Mouse (Mus musculus): Measurements from ENCODE around the gene Elob. TPM values are rescaled to one million over a fixed set of nuclear protein-coding genes. Genes with fewer than 3 reads are reported as not detected.
A peak's percentile ranks its signal among the peaks of the same experiment; 100 is the strongest.

The Elob gene
- polyA plus RNA-seq, 1 experiment: 498 TPM

DNA sequence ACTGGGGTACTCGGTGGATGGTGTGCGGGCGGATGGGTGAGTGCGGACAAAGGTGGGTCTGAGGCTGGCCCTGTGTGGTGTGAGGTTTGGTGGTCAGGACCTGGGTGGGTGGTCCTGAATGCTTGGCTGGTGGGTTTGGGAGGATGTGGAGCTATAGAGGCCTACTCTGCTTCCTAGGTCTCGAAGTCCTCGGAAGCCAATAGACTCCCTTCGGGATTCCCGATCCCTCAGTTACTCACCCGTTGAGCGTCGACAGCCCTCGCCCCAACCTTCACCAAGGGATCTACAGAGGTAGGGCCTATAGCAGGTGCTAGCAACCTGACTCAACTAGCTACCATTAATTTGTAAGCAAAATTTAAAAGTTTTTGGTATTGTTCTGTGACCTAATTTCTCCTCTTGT, 5.3 kb downstream of the Elob start:
- DNase-seq (ENCODE audit: low spot score): no peak

DNA sequence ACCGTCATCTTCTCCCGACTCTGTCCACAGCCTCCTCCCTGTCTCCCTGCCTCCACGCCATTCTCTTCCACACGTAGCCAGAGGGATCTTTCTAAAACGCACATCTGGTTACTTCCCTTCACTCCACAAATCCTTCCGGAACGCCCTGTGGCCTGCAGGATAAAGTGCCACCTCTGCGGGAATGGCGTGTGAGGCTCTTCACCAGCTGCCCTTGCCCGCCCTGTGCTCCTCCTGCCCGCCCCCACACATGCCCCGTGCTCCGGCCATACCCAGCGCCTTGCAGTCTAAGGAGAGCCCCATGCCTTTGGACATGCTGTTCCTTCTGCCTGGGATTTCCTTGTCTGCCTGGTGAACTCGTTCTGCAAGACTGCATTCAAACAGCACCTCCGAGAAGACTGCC, 5.9 kb downstream of the Elob start:
- DNase-seq (ENCODE audit: low spot score): no peak

DNA sequence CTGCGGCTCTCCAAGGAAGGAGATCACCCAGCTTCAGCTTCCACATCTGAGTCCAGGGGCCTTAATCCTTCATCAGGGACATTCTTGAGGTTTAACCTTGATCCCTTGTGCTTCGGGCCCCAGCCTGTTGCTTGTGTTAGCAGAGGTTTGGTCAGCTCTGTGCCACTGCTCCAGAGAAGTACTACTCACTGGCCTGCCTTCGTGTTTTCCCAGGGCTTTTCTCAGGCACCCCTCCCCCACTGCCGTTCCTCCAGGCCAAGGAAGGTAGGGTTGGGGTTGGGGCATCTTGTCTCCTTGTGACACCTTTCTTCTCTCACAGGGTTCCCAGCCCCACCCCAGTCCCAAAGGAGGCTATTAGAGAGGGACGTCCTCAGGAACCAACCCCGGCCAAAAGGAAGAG, 6.8 kb downstream of the Elob start:
- DNase-seq (ENCODE audit: low spot score): no peak

DNA sequence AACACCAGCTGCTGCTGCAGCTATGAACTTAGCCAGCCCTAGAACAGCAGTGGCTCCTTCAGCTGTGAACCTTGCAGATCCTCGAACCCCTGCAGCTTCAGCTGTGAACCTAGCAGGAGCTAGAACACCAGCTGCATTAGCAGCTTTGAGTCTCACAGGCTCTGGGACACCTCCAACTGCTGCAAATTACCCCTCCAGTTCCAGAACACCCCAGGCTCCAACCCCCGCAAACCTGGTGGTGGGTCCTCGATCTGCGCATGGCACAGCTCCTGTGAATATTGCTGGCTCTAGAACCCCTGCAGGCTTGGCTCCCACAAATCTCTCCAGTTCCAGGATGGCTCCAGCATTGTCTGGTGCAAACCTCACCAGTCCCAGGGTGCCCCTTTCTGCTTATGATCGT, 8.2 kb downstream of the Elob start:
- DNase-seq (ENCODE audit: low spot score): no peak

DNA sequence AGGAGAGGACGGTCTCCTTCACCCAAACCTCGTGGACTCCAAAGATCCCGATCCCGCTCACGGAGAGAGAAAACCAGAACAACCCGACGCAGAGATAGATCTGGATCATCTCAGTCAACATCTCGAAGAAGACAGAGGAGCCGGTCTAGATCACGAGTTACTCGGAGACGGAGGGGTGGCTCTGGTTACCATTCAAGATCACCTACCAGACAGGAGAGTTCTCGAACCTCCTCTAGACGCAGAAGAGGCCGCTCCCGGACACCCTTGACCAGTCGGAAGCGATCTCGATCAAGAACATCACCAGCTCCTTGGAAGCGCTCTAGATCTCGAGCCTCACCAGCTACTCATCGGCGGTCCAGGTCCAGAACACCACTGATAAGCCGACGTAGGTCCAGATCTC, 9.7 kb downstream of the Elob start:
- DNase-seq (ENCODE audit: low spot score): no peak

DNA sequence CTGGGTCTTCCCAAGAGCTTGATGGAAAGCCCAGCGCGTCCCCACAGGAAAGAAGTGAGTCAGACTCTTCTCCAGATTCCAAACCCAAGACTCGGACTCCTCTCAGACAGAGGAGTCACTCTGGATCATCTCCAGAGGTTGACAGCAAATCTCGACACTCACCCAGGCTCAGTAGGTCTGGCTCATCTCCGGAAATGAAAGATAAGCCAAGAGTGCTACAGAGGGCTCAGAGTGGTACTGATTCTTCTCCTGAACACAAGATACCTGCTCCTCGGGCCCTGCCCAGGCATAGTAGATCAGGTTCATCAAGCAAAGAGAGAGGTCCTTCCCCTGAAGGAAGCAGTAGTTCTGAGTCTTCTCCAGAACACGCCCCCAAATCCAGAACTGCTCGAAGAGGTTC, 10.4 kb downstream of the Elob start:
- no peak for DNase-seq (ENCODE audit: low spot score)

DNA sequence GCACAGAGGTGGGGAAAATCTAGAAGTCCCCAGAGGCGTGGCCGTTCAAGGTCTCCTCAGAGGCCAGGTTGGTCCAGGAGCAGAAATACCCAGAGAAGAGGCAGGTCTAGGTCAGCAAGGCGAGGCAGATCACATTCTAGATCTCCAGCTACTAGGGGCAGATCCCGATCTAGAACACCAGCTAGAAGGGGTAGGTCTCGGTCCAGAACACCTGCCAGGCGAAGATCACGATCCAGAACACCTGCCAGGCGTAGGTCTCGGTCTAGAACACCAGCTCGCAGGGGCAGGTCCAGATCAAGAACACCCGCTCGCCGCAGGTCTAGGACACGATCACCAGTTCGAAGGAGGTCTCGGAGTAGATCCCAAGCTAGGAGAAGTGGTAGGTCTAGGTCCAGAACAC, 13.3 kb downstream of the Elob start:
- no peak for DNase-seq (ENCODE audit: low spot score)

DNA sequence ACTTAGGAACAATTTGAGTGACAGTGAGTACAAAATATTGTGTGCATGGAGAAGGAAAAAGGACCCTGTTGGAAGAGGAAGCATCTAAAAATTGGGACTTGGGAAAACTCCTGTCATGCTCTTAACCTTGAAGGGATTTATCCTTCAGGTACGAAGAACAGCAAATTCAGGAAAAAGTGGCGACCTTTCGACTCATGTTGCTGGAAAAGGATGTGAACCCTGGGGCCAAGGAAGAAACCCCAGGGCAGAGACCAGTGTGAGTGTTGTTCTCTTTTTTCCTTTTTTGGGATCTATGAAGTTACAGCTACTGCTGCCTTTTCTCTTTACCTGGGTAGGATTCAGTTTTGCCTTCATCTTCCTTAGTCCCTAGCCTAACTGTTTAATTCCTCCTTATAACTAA, 21.0 kb downstream of the Elob start:
- DNase-seq (ENCODE audit: low spot score): no peak

DNA sequence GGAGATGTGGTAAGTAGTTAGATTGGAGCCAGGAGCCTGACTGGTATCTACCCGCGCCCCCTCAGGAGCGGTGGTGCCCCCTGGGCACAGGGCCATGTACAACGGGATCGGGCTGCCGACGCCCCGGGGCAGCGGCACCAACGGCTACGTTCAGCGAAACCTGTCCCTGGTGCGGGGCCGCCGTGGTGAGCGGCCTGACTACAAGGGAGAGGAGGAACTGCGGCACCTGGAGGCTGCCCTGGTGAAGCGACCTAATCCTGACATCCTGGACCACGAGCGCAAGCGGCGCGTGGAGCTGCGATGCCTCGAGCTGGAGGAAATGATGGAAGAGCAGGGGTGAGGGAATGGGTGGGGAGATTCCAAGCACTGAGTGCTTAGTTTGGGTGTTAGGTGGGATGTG, 22.1 kb downstream of the Elob start:
- peak; percentile 44 for DNase-seq (ENCODE audit: low spot score)

DNA sequence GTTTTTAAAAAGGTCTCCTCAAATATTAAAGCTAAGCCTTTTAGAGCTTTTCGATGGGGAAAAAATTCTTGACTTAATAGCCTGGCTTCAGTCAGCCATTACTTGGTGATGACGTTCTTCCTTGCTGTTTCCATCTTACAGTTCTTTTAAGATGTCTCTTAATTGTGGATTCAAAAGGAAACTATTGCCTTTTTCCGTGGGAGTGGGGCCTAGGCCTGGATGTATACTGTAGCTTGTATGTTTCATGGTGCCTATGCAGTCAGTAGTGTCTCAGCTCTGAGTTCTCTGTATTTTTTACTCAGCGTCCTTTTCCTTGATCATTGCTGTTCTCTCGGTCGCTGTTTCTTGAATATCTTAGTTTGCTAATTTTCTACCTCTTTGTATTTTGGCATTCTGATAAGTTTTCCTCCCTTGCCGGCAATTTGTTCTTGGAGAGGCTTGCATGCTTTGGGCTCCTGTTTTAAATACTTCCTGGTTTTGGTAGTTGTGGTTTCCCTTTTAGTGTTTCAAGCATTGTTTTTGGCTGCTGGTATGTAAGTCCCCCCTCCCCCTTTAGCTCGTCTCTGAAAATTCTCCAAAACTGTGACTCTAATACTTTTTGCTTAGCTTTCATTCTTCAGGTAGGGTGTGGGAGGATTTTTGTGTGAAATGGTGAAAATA, 24.4 kb downstream of the Elob start:
- DNase-seq (ENCODE audit: low spot score): no peak

DNA sequence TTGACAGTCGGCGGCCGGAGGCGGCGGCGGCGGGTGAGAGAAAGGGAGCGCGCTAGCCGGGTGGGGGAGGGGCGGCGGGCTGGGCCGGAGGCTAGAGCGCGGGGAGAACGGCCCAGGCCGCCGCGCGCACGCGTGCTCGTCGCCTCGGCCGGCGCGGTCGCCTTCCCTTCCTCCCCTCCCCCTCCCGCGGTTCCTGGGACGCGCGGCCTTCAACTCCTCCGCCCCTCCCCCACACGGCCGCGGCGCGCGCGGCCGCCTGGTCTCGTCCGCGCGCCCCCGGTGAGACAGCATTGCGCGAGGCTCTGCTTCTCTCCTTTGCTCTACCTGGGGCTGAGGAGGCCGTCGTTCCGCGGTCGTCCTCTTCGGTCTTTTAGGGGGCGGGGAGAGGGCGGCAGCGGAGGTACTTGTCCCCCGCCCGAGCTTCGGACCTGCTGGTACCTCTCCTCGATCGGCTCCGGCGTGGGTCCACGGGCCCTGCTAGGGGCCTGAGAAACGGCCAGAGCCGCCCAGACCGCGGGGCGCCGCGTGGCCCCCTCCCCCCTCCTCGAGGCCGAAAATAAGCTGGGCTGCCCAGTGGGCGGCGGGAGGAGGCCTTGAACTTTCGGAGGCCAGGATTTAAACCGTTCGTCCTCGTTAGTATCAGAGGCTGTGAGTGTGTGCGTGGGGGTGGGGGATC, 25.4 kb downstream of the Elob start:
- DNase-seq (ENCODE audit: low spot score): no peak

DNA sequence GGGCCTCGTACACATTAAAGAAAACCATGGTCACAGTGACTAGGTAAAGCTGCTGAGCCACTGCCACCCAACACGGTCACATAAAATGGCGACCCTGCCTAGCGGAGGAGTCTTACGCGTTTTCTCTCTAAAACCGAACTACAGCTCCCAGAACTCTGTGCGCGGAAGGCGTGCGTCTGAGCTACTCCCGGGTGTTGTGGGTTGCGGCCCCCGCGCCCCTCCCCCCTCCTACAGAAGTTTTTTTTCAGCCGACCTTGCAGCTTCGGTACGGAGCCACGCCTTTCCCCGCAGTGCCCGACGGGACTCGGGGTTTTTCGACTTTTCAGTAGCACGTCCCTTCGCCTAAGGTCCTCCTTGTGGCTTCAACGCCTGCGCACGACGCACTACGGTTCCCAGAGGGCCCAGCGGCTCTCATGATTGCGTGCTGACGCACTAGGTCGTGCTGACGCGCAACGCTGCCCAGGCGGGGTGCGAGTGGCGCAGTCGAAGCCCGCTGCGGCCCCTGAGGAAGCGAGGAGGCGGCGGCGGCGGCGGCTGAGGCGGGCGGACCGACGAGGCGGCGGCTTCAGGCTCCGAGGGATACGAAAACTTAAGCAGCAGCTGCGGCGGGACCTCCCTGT, 26.1 kb downstream of the Elob start:
- peak; percentile 93 for DNase-seq (ENCODE audit: low spot score)

DNA sequence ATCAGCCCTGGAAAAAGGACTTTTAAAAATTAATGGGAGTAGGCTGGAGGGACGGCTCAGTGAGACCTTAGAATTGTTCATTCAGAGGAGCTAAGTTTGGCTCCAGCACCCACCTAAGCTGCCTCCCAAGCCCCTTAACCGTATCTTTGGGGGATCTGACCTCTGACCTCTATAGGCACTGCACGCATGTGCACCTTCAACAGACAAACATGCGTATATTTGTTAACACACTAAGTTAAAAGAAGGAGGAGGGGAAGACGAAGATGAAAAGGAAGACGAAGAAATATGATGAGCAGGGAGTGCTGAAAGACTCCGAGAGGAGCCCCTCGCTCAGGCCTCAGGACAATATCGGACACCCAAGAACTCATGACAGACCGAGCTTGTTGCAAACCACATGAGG, 27.3 kb downstream of the Elob start:
- DNase-seq (ENCODE audit: low spot score): no peak

DNA sequence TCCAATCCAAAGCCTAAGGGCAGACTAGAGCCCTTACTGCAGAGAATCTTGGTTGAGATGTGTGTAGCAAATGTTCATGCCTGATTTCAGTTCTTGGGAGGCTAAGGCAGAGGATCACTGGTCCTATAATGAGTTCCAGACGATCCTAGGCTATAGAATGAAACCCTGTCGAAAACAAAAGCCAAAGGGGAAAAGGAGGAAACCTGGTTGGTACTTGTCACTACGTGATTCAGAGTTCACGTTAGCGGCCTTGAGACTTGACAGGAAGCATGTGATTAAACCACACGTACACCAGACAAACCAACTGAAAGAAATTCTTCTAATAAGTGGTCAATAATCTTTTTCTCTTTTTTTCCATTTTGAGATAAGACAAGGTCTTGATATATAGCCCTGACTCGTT, 31.6 kb downstream of the Elob start:
- DNase-seq (ENCODE audit: low spot score): no peak

DNA sequence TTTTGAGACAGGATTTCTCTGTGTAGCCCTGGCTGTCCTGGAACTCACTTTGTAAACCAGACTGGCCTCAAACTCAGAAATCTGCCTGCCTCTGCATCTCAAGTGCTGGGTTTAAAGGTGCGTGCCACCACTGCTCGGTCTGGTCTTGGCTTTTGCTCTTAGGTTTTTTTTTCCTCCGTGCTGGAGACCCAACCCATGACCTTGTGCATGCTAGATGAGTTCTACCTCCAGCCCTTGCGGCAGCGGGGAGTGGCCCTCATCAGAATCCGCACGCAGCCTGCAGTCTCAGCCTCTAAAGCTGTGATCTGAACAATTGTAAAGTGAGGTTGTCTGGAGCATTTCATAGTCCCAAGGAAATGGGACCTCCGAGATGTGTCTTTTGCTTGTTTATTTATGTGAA, 33.6 kb downstream of the Elob start:
- no peak for DNase-seq (ENCODE audit: low spot score)

DNA sequence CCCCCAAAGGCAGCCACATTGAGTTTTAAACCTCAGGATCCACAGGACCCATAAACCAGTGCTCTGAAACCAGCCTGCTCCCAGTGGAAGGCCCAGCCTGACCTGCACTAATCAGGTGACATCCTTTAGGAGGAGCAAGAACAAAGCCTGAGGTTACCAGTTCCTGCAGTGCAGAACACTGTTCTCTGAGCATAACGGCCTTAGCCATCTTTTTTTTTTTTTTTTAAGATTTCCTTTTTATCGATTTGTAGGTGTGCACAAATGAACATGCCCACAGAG, 37.9 kb downstream of the Elob start:
- no peak for DNase-seq (ENCODE audit: low spot score)

DNA sequence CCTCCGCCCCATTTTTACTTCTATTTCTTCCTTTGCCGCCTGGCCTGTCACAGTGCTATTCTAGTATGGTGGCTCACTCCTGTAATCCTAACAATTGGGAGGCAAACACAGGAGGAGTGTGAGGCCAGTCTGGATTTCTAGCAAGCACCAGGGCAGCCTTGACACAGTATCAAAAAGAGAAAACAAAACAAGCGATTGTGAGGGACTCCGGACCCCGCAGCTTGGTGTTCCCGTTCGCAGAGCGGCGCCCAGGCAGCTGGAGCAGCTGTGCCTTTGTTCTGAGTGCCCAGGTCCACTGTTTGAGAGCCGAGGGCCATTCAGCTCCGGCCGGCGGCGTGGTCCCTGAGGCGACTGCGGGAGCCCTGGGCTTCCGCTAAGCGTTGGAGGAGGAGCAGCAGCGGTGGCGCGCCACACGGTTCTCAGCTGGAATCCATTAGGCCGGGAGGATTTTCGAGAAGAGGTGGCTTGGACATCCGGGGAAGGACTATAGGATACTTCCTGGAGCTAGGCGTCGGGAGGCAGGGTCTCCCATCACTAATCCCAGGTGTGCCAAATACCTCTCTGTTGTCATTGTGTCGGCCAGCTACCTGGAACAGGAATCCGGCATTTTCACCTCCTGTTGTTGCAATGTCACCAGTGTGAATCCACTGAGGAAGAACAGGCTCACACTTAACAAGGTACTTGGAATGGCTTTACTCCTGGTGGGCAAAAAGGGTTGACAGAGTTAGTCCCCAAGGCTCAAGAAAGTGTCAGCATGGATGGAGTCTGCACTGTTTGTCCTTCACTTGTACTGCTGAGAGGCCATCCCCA, 38.5 kb downstream of the Elob start, which contains the start of gene Srrm2:
Srrm2 (plus strand) TSS at position 264 of the 810 bp plus-strand sequence.
- DNase-seq (ENCODE audit: low spot score): peak; percentile 55

DNA sequence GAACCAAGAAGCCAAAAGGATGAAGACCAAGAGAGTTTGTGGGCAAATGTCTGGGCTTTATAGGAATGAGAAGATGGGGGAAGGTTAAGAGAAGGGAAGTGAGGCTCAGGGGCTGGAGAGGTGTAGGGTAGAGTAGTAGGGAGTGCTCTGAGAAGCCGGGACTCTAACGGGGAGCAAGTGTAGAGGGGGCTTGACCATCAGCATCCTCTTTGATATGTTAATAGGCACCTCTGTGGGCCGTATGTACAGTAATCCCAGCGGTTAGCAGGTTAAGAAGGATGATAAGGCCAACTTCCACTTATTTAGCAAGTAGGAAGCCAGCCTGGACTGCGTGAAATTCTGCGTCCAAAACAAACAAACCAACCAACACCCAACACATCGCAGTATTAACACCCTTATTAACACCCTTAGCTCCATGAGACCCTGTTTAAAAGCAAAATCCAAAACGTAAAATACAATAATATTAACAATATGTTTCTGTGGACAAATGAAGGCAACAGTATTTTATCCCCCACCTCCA, 39.1 kb downstream of the Elob start:
- no peak for DNase-seq (ENCODE audit: low spot score)

DNA sequence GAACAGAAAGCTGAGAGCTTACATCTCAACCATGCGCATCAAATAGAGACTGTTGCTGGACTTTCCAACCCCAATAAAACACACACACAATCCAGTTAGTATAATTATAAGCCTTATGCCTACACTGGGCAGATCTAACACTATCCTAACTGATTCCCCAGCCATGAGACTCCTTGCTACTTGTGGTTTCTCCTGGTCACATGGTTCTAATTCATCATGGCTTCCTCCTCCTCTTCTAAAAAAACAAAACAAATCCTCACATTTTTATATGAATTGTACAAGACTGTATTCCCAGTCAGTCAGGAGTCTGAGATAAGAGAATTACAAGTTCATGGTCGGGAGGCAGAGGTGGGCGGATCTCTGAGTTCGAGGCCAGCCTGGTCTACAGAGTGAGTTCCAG, 40.0 kb downstream of the Elob start:
- DNase-seq (ENCODE audit: low spot score): no peak

DNA sequence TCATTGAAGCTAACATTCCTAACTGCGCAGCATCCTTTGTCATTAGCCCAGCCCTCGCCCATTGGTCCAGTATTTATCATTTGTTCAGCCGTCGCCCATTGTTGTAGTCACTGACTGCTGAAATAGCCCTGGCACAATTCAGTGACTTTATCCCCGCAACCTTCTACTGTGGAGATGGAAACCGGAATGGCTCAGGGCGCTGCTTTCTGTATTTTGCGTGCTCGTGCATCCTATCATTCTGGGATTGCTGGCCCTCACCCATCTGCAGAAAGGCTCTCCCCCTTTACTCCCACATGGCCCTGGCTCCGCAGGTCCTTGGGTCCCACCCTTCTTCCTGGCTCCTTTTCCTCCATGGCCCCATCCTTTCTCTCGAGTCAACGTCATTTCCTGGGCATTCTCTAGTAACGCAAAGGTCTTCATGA, 42.4 kb downstream of the Elob start:
- no peak for DNase-seq (ENCODE audit: low spot score)

DNA sequence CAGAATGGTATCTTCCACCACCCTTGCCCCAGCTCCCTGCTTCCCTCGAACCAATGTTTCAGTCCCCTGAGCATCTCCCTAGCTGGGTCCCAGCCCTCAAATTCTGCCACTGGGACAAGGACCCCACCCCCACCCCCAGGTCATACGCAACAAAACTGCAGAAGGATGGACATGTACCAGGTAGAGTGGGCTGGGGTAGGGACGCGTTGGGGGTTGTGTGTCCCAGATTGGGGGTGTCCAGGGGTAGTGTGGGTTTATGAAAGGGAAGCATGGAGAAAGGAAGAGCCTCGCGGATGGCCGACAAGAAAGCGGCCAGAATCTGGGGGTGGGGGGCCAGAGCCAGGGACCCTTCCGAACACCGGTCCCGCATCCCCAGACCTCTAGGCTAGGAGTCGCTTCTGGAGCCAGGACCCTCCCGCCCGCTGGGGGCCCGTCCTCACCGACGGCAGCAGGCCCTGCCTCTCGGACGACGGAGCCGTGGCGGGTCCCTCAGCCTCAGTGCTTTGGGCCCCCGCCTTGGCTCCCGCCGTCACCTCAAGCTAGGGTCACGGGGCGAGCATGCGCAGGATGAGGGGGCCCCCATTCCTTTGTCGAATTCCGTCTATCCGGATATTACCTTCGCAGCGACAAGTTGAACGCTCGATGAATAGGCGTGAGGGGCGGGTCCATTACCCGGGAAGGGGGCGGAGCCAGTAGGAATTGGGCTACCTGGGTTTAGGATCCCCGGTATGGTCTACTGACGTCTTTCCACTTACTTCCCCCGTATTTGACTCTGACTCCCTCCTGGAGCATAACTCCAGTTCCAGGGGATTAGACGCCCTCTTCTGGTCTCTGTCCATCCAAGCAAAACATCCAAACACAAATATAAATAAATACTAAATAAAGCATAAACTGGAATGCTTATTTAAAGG, 43.1 kb downstream of the Elob start, which contains the start of gene Flywch2:
Flywch2 (minus strand) TSS at position 521 of the 911 bp plus-strand sequence.
- DNase-seq (ENCODE audit: low spot score): peak; percentile 47

All from urinary bladder, adult 2 months (tissue).